Mouse (Mus musculus) gastrocnemius, postnatal 4 days (tissue): ENCODE data around the gene Fryl. TPM values are rescaled to one million over a fixed set of nuclear protein-coding genes. Genes with fewer than 3 reads are reported as not detected.
A peak's percentile ranks its signal among the peaks of the same experiment; 100 is the strongest.

Experiments
- DNase-seq, 2 experiments: peaks; one replicate each; pipeline ENCODE4 v3.0.0; 2021 to 2022; ENCODE audit warnings: low spot score in 2 of 2, mixed read lengths in 2 of 2
- total RNA-seq, 2 experiments: library from RNA; stranded (reverse); gene quantifications; 2 replicates each; pipeline ENCODE4 v1.2.3; 2021

Gene Fryl
- total RNA-seq, 2 experiments from 2014 or later: 33.7 to 35.8 TPM

DNA sequence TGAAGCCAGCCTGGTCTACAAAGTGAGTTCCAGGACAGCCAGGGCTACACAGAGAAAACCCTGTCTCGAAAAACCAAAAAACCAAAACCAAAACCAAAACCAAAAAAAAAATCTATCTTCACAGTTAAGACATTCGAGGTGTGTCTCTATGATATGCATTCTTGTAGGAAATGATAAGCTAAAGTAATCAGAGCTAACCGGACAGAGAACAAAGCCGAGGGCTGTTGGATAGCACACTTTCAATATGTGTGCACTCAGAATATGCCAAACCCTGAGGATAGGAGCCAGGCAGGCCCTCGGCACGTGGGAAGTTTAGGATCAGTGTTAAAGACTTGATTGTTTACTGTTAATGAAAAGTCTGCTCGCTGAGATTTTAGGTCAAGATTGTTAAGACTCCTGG is 58.6 kb downstream of the Fryl start:
- DNase-seq: no peak

GRCm38 (mm10) chr5:73194740-73195139 is 61.7 kb downstream of the Fryl start:
- DNase-seq: no peak

DNA sequence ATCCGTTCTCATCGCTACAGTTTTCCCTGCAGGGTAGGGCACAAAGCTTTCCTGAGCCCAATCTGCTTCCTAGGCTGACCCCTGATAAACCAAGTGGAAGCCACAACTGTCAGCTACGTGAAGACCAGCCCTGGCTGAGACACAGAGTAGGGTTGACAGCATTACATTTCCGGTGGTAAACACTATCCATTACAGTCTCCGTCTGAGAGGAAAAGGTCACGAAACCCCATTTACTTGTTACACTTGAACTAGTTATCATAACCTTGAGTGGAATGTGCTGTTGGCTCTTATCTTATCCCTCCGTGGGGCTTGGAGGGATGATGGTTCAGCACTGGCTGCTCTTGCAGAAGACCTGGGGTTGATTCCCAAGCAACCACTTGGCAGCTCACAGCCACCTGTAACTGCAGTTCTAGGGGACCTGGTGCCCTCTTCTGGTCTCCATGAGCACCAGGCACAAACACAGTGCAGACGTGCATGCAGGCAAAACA is 62.3 kb downstream of the Fryl start:
- no peak for DNase-seq

DNA sequence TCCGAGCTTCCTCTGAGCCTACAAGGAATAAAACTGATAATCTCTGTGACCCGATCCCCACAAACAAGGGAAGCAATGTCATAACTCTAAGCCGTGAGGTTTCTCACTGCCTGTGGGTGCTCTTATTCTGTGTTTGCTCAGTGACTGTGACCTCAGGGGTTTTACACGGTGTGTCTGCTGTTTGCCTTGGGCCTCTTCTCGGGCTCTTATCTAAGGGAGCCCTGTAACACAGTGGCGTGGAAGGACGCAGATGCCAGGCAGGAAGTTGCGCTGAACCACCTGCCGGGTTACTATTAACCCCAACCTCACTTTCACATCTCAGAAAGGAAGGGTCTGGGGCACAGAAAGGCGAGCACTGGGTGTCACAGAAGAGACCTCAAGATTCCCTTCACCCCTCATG is 62.8 kb downstream of the Fryl start:
- DNase-seq: no peak

DNA sequence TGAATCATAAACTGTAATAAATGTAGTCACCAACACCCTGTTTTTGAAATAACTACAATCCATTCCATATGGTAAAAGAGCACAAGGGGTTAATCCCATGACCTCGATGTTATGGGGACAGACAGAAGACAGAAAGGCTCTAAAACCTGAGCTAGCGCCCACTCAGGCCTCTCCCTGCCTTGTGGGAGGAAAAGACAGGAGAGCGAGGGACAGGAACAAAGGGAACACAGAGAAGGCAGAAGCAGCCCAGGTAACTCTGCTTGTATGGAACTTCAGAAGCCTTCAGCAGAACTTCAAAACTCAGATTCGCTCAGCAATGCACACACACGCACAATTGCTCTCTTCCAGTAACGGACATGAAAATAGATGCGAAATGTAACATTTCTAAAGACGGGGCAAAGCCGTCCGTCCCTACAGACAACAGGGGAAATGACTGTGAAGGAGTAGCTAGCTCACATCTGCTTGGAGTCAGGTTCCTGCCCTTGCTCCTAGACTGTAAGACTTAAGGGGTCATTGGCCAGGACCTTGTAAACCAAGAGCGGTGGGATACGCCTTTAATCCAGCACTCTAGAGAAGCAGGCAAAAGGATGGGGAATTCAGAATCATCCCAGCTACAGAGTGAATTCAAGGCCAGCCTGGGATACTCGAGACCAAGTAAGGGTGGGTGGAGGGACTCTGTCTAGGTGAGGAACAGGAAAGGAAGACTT is 63.4 kb downstream of the Fryl start:
- no peak for DNase-seq

DNA sequence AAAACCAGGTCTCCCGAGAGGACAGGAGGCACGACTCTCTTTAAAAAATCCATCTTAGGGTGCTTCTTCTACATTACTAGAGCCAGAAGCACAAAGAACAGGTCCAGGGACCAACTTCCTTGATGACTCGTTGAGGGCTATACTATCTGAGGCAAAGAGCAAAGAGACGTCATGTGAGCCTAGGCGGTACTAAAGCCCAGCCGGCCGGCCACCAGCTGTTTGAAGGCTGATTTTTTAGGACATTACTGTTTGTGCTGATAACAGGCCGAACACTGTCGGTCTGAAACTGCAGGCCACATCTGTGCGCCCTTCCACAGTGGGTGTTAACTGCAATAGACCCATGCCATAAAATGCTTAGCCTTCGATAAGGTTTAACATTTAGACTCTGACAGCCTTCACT is 64.7 kb downstream of the Fryl start:
- no peak for DNase-seq

DNA sequence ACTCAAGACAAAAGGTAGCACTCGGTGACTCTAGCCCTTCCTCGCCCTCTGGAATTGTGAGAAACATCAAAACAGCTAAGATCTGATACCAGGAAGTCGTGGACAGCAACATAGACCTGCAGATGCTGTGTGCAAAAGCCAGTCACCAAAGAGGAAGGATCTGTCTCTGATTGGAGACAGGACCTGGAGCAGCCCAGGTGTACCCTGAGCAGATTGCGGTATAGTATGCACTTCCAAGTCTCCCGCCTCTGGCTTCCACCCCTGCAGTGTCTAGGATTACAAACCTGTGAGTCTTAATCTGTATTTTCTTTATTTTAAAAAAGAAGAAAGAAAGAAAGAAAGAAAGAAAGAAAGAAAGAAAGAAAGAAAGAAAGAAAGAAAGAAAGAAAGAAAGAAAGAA is 66.3 kb downstream of the Fryl start:
- no peak for DNase-seq

- no peak for DNase-seq
Observed at GRCm38 (mm10) chr5:73189443-73190160, 66.8 kb downstream of the Fryl start.

- DNase-seq: no peak
Observed at GRCm38 (mm10) chr5:73188576-73188975, 67.8 kb downstream of the Fryl start.

DNA sequence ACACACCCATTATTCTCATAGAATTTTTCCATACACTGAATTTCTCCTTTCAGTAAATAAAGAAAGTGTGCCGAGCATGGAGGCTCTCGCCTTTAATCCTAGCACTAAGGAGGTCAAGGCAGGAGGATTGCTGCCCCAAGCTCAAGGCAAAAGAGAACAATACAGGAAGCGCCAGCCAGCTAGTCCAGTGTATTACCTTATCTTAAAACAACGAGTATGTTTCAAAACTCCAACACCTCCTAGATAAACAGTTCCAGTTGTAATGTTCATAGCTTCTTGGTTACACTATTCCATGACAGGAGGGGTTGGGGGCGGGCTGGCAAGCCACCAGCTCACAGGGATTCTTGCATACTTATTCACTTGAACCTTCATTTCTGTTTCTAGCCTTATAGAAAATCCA is 68.3 kb downstream of the Fryl start:
- DNase-seq: no peak

- no peak for DNase-seq
Observed at GRCm38 (mm10) chr5:73186912-73187311, 69.5 kb downstream of the Fryl start.

DNA sequence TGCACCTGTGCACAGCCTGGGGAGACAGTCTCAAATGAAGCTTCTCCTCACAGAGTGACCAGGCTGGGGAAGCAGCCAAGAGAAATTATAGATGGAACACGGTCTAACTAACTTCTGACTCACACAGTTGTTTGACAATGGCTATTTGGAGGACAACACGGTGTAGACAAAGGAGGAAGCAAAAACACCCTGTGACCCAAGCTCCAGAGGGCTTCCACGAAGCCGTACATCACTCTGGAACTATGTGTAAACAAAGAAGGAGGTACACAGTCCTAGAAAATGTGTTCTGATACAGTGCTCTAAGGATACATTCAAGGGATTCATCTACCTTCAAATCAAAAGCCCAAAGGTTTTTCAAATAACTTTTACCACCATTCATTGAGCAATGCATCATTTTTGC is 71.0 kb downstream of the Fryl start:
- DNase-seq: no peak

- DNase-seq: no peak
Observed at GRCm38 (mm10) chr5:73182701-73183447, 73.5 kb downstream of the Fryl start.

GRCm38 (mm10) chr5:73182191-73182590 is 74.2 kb downstream of the Fryl start:
- DNase-seq: no peak

- DNase-seq: no peak
Observed at GRCm38 (mm10) chr5:73176294-73176693, 80.1 kb downstream of the Fryl start.

DNA sequence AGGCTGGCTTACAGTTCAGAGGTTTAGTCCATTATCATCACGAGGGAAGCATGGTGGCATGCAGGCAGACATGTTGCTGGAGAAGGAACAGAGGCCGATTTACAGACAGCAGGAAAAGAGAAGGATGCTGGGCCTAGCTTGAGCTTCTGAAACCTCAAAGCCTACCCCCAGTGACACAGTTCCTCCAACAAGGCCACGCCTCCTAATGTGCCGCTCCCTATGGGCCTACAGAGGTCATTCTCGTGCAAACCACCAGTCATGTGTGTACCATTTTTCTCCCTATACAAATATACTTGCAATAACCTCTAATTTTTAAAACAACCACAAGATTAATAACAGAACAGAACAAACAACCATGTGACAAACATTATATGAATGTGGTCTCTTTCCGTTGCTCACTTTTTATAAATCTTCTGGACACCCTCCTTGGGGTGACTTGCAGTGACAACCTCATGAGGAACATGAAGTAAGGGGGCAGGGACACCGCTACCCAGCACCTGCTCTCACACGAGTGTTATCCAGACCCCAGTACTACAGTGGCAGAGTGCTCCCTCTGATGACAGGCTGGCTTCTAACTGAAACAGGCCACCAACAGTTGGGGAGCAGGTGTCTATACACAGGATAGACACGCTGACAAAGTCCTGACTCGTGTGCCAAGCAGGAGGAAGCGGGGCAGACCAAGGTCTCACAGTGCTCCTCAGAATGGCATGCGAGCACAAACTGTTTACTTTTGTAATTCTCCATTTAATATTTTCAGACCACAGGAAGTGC is 80.9 kb downstream of the Fryl start:
- no peak for DNase-seq

DNA sequence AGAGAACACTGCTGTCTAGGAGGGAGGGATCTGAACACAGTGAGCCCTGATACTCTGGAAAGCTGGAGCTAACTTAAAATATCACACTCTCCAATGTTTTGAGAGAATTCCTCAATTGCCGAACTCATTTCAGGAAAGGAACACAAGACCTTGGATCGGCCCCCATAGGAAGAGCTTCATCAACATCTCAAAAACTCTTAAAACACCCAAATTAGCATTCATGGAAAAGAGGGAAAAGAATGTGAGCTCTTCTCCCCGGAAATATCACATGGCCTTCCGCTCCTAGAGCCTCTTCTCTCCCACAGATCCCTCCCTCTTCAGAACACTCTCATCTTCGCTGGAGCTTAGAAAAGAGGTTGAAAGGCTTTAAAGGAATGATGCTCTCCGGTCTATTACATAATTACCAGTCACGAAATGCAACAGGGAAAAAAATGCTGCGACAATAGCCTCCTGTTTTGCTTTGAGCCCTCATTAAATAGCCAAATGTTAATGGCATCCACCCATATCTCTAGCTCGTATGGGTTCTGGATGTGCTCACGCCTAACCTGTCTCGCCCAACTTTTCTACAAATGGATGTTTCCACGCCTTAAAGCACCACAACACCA is 84.4 kb downstream of the Fryl start:
- DNase-seq: no peak

GRCm38 (mm10) chr5:73171203-73171602 is 85.2 kb downstream of the Fryl start:
- DNase-seq: no peak

- DNase-seq: peak in 1 of 2 experiments; percentile 29
Observed at GRCm38 (mm10) chr5:73168769-73169272, 87.6 kb downstream of the Fryl start.

- DNase-seq: peak; percentile 22 to 40
Observed at GRCm38 (mm10) chr5:73167976-73168768, 88.2 kb downstream of the Fryl start.
